Mouse (Mus musculus): Measurements from ENCODE around the gene Neurod2.
A peak's percentile ranks its signal among the peaks of the same experiment; 100 is the strongest.

The Neurod2 gene

GRCm38 (mm10) chr11:98353651-98354211 lies 24.3 kb upstream of the Neurod2 start:
- DNase-seq = no peak

- no peak for DNase-seq
These were observed 23.0 kb upstream of the Neurod2 start for GRCm38 (mm10) chr11:98352272-98352990.

GRCm38 (mm10) chr11:98349308-98349707 lies 19.9 kb upstream of the Neurod2 start:
- DNase-seq = no peak

- DNase-seq = peak; percentile 72
These were observed 18.9 kb upstream of the Neurod2 start, which contains the start of gene Ppp1r1b for GRCm38 (mm10) chr11:98348083-98348961. TSS of gene Ppp1r1b (plus strand) at chr11:98348404.

- DNase-seq = peak; percentile 33
These were observed 18.1 kb upstream of the Neurod2 start for GRCm38 (mm10) chr11:98347385-98348082.

GRCm38 (mm10) chr11:98346168-98346567 lies 16.7 kb upstream of the Neurod2 start:
- no peak for DNase-seq

GRCm38 (mm10) chr11:98345253-98345652 lies 15.8 kb upstream of the Neurod2 start:
- peak; percentile 88 for DNase-seq

GRCm38 (mm10) chr11:98342000-98342945 lies 12.8 kb upstream of the Neurod2 start:
- DNase-seq = peak; percentile 99

- DNase-seq = no peak
These were observed 11.7 kb upstream of the Neurod2 start for GRCm38 (mm10) chr11:98341174-98341573.

GRCm38 (mm10) chr11:98340597-98340996 lies 11.1 kb upstream of the Neurod2 start:
- DNase-seq = no peak

- DNase-seq = no peak
These were observed 10.3 kb upstream of the Neurod2 start for GRCm38 (mm10) chr11:98339679-98340287.

- no peak for DNase-seq
These were observed 9.6 kb upstream of the Neurod2 start for GRCm38 (mm10) chr11:98339071-98339501.

- peak; percentile 75 for DNase-seq
These were observed 9.1 kb upstream of the Neurod2 start for GRCm38 (mm10) chr11:98338507-98338961.

- DNase-seq = no peak
These were observed 7.0 kb upstream of the Neurod2 start for GRCm38 (mm10) chr11:98336245-98337107.

- DNase-seq = no peak
These were observed 5.8 kb upstream of the Neurod2 start for GRCm38 (mm10) chr11:98335250-98335649.

- peak; percentile 64 for DNase-seq
These were observed 4.7 kb upstream of the Neurod2 start for GRCm38 (mm10) chr11:98333981-98334741.

- DNase-seq = peak; percentile 26
These were observed 3.8 kb upstream of the Neurod2 start for GRCm38 (mm10) chr11:98333263-98333696.

- DNase-seq = no peak
These were observed 3.4 kb upstream of the Neurod2 start for GRCm38 (mm10) chr11:98332841-98333240.

GRCm38 (mm10) chr11:98332186-98332585 lies 2.7 kb upstream of the Neurod2 start:
- DNase-seq = no peak

Measured in right cerebral cortex, postnatal 4 days (tissue).